Mouse (Mus musculus): ENCODE data around the gene Poll. TPM values are rescaled to one million over a fixed set of nuclear protein-coding genes. Genes with fewer than 3 reads are reported as not detected.

The Poll gene
- 5.8 and 6.0 TPM in 2 replicates for polyA plus RNA-seq (2015; fragmentation: Nextera tagmentation; extraction: Ambion mirVana)

DNA sequence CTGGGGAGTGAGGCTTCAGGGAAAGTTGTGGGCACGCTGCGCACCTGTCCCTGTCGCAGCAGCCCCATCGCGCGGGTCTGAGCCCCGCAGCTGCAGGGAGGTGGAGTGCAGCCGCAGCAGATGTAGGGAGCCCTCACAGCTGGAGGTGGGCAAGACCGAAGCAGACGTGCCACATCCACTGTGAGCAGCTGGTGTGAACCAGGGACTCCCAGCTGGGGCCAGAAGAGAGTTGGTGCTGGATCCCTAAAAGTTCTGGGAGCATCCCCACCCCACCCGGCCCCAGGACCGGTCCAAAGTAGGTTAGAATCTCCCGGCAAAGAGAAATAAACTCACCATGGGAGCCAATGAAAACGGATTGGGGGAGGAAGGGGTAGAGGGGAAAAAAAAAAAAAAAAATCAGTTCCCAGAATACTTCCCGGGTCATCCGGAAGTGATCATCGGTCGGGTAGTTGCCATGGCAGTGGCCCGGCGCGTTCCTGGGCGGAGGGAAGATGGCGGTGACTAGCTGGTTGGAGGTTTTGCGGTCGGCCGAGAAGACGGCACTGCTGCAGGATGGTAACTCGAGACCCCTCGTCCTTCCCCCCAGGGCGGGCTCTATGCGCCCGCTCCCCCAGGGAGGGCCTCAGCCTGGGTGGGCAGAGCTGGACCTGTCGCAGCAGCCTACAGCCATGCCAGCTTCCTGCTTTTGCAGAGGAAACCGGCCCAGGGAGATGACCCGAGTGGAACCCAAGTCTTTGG is at the start of gene Poll, which contains the start of gene Gm17018:
Gene Poll, minus strand, starts transcription at position 379 of the 738 bp plus-strand sequence.
Gene Gm17018, plus strand, starts transcription at position 463 of the 738 bp plus-strand sequence.
- H3K4me3 ChIP-seq (ENCODE audit: low read depth, low read length) = peak within 1 kb of the TSS; percentile 82
- H3K4me1 ChIP-seq (replicated peaks; ENCODE audit: control insufficient read depth, insufficient read depth, low read length) = no peaks in the 10 kb centered on the region
- peak within 1 kb of the TSS; percentile 95 for H3K4me2 ChIP-seq (replicated peaks; ENCODE audit: low read depth)
- ATAC-seq = peak; percentile 79
- no peaks in the 10 kb centered on the region for H3K9me3 ChIP-seq (ENCODE audit: control insufficient read depth)
- H3K27me3 ChIP-seq (replicated peaks; ENCODE audit: control insufficient read depth, insufficient read depth, low read length) = no peaks in the 10 kb centered on the region
- WGBS = under 1% methylated on average over 35 of the region's 35 CpGs
- H3K9ac ChIP-seq (ENCODE audit: low read depth, low read length) = peak within 1 kb of the TSS; percentile 74
- peak within 1 kb of the TSS; percentile 15; the same call in 1 of the 2 replicates for H3K27ac ChIP-seq (ENCODE audit: low read depth, low read length)
- TF ChIP-seq CTCF (IDR thresholded peaks at IDR 0.05; ENCODE audit: low read depth) = no peak
- H3K36me3 ChIP-seq (ENCODE audit: control insufficient read depth, insufficient read depth) = no peaks in the 10 kb centered on the region; the same call in 1 of the 2 replicates

DNA sequence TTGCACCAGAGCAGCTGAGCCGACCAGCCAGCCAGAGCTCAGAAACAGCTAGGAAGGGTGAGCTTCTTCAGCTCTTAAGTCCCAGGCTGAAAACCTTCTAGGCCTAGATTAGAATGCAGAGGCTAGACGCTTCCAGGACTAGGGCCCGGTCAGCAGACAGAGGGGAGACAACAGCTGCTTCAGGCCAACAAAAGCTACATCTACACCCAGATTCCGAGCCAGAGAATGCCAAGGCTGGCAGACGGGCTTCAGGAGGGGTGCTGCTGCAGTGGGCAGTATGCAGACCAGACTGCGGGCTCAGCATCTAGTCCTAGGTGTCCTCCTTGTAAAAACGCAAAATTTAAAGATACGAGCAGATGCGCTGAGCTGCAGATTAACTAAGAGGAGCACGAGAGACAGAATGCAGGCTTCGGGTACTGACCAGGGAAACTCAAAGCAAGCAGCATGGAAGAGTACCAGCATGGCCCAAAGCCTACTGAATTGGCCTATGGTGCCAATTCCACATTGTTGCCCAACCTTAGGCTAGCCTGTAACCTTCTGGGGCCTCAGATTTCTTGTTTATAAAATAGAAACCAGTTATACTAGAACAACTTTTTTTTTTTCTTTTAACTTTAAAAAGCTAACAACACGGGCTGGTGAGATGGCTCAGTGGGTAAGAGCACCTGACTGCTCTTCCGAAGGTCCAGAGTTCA is 48.5 kb upstream of the Poll start:
- Histone ChIP-seq H3K27me3 (replicated peaks; ENCODE audit: control insufficient read depth, insufficient read depth, low read length) (no peaks in the 10 kb centered on the region), H3K4me1 (replicated peaks; ENCODE audit: control insufficient read depth, insufficient read depth, low read length) (no peaks in the 10 kb centered on the region)
- WGBS = 86% methylated on average over 13 of the region's 13 CpGs

GRCm38 (mm10) chr19:45607479-45607878 is 47.1 kb upstream of the Poll start:
- H3K36me3 ChIP-seq (ENCODE audit: control insufficient read depth, insufficient read depth) = no peaks in the 10 kb centered on the region
- H3K4me2 ChIP-seq (replicated peaks; ENCODE audit: low read depth) = no peak overlapping the region
- H3K9me3 ChIP-seq (ENCODE audit: control insufficient read depth) = no peaks in the 10 kb centered on the region
- WGBS = 69% methylated on average over 7 of the region's 7 CpGs
- H3K4me3 ChIP-seq (ENCODE audit: low read depth, low read length) = no peak overlapping the region
- H3K27ac ChIP-seq (ENCODE audit: low read depth, low read length) = no peak overlapping the region
- H3K27me3 ChIP-seq (replicated peaks; ENCODE audit: control insufficient read depth, insufficient read depth, low read length) = no peaks in the 10 kb centered on the region
- H3K4me1 ChIP-seq (replicated peaks; ENCODE audit: control insufficient read depth, insufficient read depth, low read length) = no peaks in the 10 kb centered on the region
- no peak overlapping the region for H3K9ac ChIP-seq (ENCODE audit: low read depth, low read length)
- no peak for TF ChIP-seq CTCF (IDR thresholded peaks at IDR 0.05; ENCODE audit: low read depth)
- no peak for ATAC-seq

More for the DNA sequence above, 48.5 kb upstream of the Poll start:
- ATAC-seq = no peak
- no peak for TF ChIP-seq CTCF (IDR thresholded peaks at IDR 0.05; ENCODE audit: low read depth)
- Histone ChIP-seq H3K9me3 (ENCODE audit: control insufficient read depth) (no peaks in the 10 kb centered on the region), H3K4me2 (replicated peaks; ENCODE audit: low read depth) (no peak overlapping the region), H3K9ac (ENCODE audit: low read depth, low read length) (no peak overlapping the region), H3K27ac (ENCODE audit: low read depth, low read length) (no peak overlapping the region), H3K4me3 (ENCODE audit: low read depth, low read length) (no peak overlapping the region), H3K36me3 (ENCODE audit: control insufficient read depth, insufficient read depth) (no peaks in the 10 kb centered on the region)

- Histone ChIP-seq H3K36me3 (ENCODE audit: control insufficient read depth, insufficient read depth) (no peaks in the 10 kb centered on the region), H3K4me3 (ENCODE audit: low read depth, low read length) (no peak overlapping the region), H3K27ac (ENCODE audit: low read depth, low read length) (no peak overlapping the region), H3K4me1 (replicated peaks; ENCODE audit: control insufficient read depth, insufficient read depth, low read length) (no peaks in the 10 kb centered on the region), H3K9ac (ENCODE audit: low read depth, low read length) (no peak overlapping the region), H3K4me2 (replicated peaks; ENCODE audit: low read depth) (no peak overlapping the region), H3K27me3 (replicated peaks; ENCODE audit: control insufficient read depth, insufficient read depth, low read length) (no peaks in the 10 kb centered on the region), H3K9me3 (ENCODE audit: control insufficient read depth) (no peaks in the 10 kb centered on the region)
- 96% methylated on average over 4 of the region's 4 CpGs for WGBS
- TF ChIP-seq CTCF (IDR thresholded peaks at IDR 0.05; ENCODE audit: low read depth) = no peak
- no peak for ATAC-seq
Measured at GRCm38 (mm10) chr19:45606701-45607100, 46.4 kb upstream of the Poll start.

GRCm38 (mm10) chr19:45602606-45603005 is 42.3 kb upstream of the Poll start:
- no peak for ATAC-seq
- H3K9me3 ChIP-seq (ENCODE audit: control insufficient read depth) = no peaks in the 10 kb centered on the region
- H3K4me1 ChIP-seq (replicated peaks; ENCODE audit: control insufficient read depth, insufficient read depth, low read length) = no peaks in the 10 kb centered on the region
- H3K36me3 ChIP-seq (ENCODE audit: control insufficient read depth, insufficient read depth) = no peaks in the 10 kb centered on the region; the same call in 1 of the 2 replicates
- H3K4me3 ChIP-seq (ENCODE audit: low read depth, low read length) = no peak overlapping the region
- H3K27ac ChIP-seq (ENCODE audit: low read depth, low read length) = no peak overlapping the region
- H3K4me2 ChIP-seq (replicated peaks; ENCODE audit: low read depth) = no peak overlapping the region
- H3K9ac ChIP-seq (ENCODE audit: low read depth, low read length) = no peak overlapping the region
- no peak for TF ChIP-seq CTCF (IDR thresholded peaks at IDR 0.05; ENCODE audit: low read depth)
- WGBS = 84% methylated on average over 5 of the region's 5 CpGs
- no peaks in the 10 kb centered on the region for H3K27me3 ChIP-seq (replicated peaks; ENCODE audit: control insufficient read depth, insufficient read depth, low read length)

DNA sequence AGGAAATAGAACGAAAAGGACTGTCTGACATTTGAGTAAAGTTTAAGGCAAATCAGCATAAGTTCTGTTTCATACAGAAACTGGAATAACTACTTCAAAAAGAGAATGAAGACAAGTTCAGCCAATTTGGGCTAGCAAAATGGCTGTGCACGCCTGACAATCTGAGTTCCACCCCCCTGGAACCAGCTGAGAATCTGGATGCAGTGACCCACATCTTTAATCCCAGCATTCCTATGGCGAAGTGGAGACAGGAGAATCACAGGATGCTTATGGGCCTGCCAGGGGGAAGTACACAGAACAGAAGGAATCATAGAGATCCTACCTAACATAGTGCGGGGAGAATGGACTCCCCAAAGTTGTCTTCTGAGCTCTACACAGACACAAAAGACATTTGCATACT is 36.8 kb upstream of the Poll start:
- Histone ChIP-seq H3K27me3 (replicated peaks; ENCODE audit: control insufficient read depth, insufficient read depth, low read length) (no peaks in the 10 kb centered on the region), H3K27ac (ENCODE audit: low read depth, low read length) (no peak overlapping the region), H3K36me3 (ENCODE audit: control insufficient read depth, insufficient read depth) (no peaks in the 10 kb centered on the region; the same call in 1 of the 2 replicates), H3K9ac (ENCODE audit: low read depth, low read length) (no peak overlapping the region), H3K4me3 (ENCODE audit: low read depth, low read length) (no peak overlapping the region), H3K9me3 (ENCODE audit: control insufficient read depth) (no peaks in the 10 kb centered on the region), H3K4me2 (replicated peaks; ENCODE audit: low read depth) (no peak overlapping the region), H3K4me1 (replicated peaks; ENCODE audit: control insufficient read depth, insufficient read depth, low read length) (no peaks in the 10 kb centered on the region)
- ATAC-seq = no peak
- no peak for TF ChIP-seq CTCF (IDR thresholded peaks at IDR 0.05; ENCODE audit: low read depth)
- 92% methylated on average over 4 of the region's 4 CpGs for WGBS

All from intestine, postnatal 0 days (tissue).